Mouse (Mus musculus): ENCODE measurements around the gene Gm21317.
"Not testable (repeated sequence)": the region's sequence is repeated elsewhere in the genome, so short reads cannot be mapped to it uniquely, and the experiment has no call there.

Gm21317 gene

DNA sequence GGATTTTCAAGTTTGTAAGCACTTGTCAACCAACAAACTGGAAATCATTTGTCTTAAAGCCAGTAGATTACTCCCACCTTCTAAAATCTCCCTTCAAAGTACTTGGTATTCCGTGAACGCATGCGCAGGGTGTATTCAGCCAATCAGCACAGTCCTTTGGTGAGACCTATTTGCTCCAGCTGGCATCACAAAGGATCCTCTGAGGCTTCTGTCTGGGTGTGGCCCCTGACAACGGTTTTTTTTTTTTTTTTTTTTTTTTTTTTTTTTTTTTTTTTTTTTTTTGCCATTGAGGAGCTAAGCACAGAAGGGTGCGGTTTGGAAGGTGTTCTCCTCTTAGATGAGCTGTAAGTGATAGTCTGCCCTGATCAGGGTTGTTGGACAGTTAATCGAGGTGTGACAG, at the start of gene Gm21317:
Gene Gm21317, plus strand, starts transcription at position 301 of the 400 bp plus-strand sequence.
- DNase-seq, result not testable (repeated sequence)
